Mouse (Mus musculus) thymus, adult 2 months (tissue): Measurements from ENCODE around the gene Skap1. TPM values are rescaled to one million over a fixed set of nuclear protein-coding genes. Genes with fewer than 3 reads are reported as not detected.

Experiments
- DNase-seq: peaks from one replicate; pipeline ENCODE4 v3.0.0; 2021
- H3K27ac ChIP-seq: fragments of 200-500 bp; 2 replicates; pipeline ENCODE4 v1.5.1; 2012; ENCODE audit warnings: low read length, control low read depth; ENCODE audit not compliant: control insufficient read depth, insufficient read depth
- H3K27me3 ChIP-seq: fragments of 200-500 bp; 2 replicates; pipeline ENCODE4 v1.6.1; 2012; ENCODE audit warnings: mild to moderate bottlenecking, low read length, moderate library complexity, mixed read lengths; ENCODE audit not compliant: control insufficient read depth, insufficient read depth
- H3K36me3 ChIP-seq: fragments of 200-500 bp; 2 replicates; pipeline ENCODE4 v1.6.1; 2012; ENCODE audit warnings: mild to moderate bottlenecking, low read length, moderate library complexity; ENCODE audit not compliant: control insufficient read depth, insufficient read depth
- H3K4me1 ChIP-seq: fragments of 200-500 bp; replicated peaks from 2 replicates; pipeline ENCODE4 v1.6.1; 2012; ENCODE audit warnings: low read length; ENCODE audit not compliant: control insufficient read depth, insufficient read depth
- H3K4me3 ChIP-seq: fragments of 200-500 bp; 2 replicates; pipeline ENCODE4 v1.5.1; 2012; ENCODE audit warnings: mild to moderate bottlenecking, low read length, control low read depth, moderate library complexity; ENCODE audit not compliant: control insufficient read depth, insufficient read depth
- CTCF ChIP-seq: fragments of 200-500 bp; IDR thresholded peaks from 2 replicates; pipeline ENCODE4 v1.5.1; 2012; ENCODE audit warnings: mild to moderate bottlenecking, control low read depth, low read length, moderate library complexity, borderline replicate concordance; ENCODE audit not compliant: control insufficient read depth, poor library complexity, insufficient read depth; ENCODE audit errors: extremely low read depth
- POLR2A ChIP-seq: fragments of 200-500 bp; IDR thresholded peaks from 2 replicates; pipeline ENCODE4 v1.6.1; 2012; ENCODE audit warnings: mild to moderate bottlenecking, low read length, control low read depth, moderate library complexity; ENCODE audit not compliant: control insufficient read depth, poor library complexity, insufficient read depth; ENCODE audit errors: extremely low read depth
- WGBS: fragments of 180-500 bp; shearing (Covaris S2); methylation state at CpG from one replicate; pipeline ENCODE4 v1.1.7; 2018; 5-methylcytosine and 5-hydroxymethylcytosine counted together
- polyA plus RNA-seq: library from polyadenylated mRNA; depleted of rRNA; stranded (reverse); fragments of >200 nt; gene quantifications from 2 replicates; pipeline ENCODE4 v1.2.3, GENCODE M21; 2012

Gene Skap1
- polyA plus RNA-seq, 1 experiment: 205 TPM

DNA sequence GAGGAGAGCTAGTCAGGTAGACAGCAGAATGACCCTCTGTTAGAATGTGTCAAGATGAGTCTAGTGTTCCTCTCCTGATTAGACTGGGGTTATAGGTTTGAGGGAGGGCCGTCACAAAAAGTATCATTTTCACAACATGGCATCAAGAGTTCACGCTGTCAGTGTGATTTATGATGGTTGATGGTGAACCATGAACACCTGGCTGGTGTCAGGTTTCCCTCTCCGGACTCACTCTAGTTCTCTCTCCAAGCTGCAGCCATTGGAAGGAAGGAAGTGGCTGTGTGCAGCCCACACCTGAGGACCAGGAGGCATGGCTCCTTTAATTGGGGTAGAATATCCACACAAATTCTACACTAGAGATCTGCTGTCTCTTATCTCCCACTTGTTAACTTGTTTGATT lies 18.3 kb downstream of the Skap1 start:
- no peak for TF ChIP-seq POLR2A
- no peak for TF ChIP-seq CTCF
- H3K27me3 ChIP-seq: no peaks in the 10 kb centered on the region
- peaks cover 35% of the 10 kb centered on the region for H3K36me3 ChIP-seq
- peaks cover 11% of the 10 kb centered on the region; the same call in 1 of the 2 replicates for H3K4me1 ChIP-seq
- 28% methylated on average over 3 of the region's 3 CpGs for WGBS
- DNase-seq: no peak
- H3K27ac ChIP-seq: no peak overlapping the region
- no peak overlapping the region for H3K4me3 ChIP-seq

- no peak overlapping the region for H3K27ac ChIP-seq
- peaks cover 11% of the 10 kb centered on the region; the same call in 1 of the 2 replicates for H3K4me1 ChIP-seq
- peaks cover 35% of the 10 kb centered on the region for H3K36me3 ChIP-seq
- no peaks in the 10 kb centered on the region for H3K27me3 ChIP-seq
- H3K4me3 ChIP-seq: no peak overlapping the region
- no peak for DNase-seq
- no peak for TF ChIP-seq POLR2A
- TF ChIP-seq CTCF: no peak
These were observed 18.8 kb downstream of the Skap1 start for GRCm38 (mm10) chr11:96483179-96483578.

DNA sequence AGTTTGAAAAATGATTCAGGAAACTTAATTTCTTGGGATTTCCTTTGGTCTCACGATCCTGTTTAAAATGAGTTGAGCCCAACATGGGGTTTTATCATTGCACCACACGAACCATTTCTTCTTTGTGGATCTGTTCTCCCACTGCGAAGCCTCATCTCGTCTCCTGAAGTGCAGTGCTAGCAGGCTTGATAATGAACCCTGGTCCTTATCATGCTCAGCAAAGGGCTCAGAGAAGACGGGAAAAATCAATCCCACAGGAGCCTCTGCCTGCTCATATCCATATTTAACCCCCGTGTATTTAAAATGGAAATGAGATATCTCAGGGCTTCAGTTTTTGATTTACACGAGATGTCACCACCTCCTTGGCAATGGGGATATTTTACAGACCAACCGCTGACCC lies 34.1 kb downstream of the Skap1 start:
- Histone ChIP-seq H3K4me3 (no peak overlapping the region), H3K4me1 (peaks cover 3% of the 10 kb centered on the region), H3K36me3 (peaks cover 26% of the 10 kb centered on the region), H3K27me3 (no peaks in the 10 kb centered on the region), H3K27ac (no peak overlapping the region)
- DNase-seq: no peak
- 91% methylated on average over 8 of the region's 8 CpGs for WGBS
- no peak for TF ChIP-seq CTCF

GRCm38 (mm10) chr11:96501042-96501441 lies 36.6 kb downstream of the Skap1 start:
- H3K4me1 ChIP-seq: peaks cover 11% of the 10 kb centered on the region
- TF ChIP-seq POLR2A (no peak), CTCF (no peak)
- DNase-seq: no peak
- H3K4me3 ChIP-seq: no peak overlapping the region
- H3K27ac ChIP-seq: no peak overlapping the region
- 87% methylated on average over 6 of the region's 6 CpGs for WGBS
- H3K27me3 ChIP-seq: no peaks in the 10 kb centered on the region
- peaks cover 19% of the 10 kb centered on the region for H3K36me3 ChIP-seq

GRCm38 (mm10) chr11:96502948-96503347 lies 38.6 kb downstream of the Skap1 start:
- H3K36me3 ChIP-seq: peaks cover 12% of the 10 kb centered on the region
- no peak overlapping the region for H3K4me3 ChIP-seq
- no peaks in the 10 kb centered on the region for H3K27me3 ChIP-seq
- no peak for DNase-seq
- TF ChIP-seq POLR2A (no peak), CTCF (no peak)
- H3K27ac ChIP-seq: no peak overlapping the region
- H3K4me1 ChIP-seq: peaks cover 11% of the 10 kb centered on the region
- WGBS: 94% methylated on average over 3 of the region's 3 CpGs

DNA sequence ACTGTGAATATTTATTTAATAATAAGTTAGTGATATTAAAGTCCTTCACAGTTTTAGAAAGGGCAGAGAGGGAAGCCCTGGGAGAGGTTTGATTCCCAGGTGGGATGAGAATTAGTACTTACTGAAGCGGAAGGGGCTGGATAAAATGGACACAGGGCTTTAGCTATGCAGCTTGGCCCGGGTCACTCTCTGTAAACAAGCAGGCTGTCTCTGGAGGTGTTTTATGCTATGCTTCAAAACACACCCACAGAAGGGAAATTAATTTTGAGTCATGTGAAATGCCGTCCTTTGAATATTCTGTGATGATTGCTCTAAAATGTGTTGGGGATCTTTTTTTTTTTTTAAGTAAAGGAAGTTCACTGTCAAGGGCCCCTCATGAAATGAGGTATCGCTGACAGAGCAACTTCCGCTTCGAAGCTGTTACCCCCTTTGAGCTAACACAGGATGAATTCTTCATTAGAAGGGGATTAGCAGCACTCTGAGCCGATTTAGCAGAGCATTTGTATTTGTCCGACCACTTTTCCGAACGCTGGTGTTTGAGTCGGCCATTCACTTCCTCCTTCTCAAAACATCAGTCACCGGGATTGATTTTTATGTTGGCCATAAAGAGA lies 40.2 kb downstream of the Skap1 start:
- no peak overlapping the region for H3K4me3 ChIP-seq
- no peak for TF ChIP-seq CTCF
- H3K4me1 ChIP-seq: peaks cover 11% of the 10 kb centered on the region
- no peaks in the 10 kb centered on the region for H3K27me3 ChIP-seq
- H3K36me3 ChIP-seq: peaks cover 11% of the 10 kb centered on the region
- peak overlapping the region; percentile 65; the same call in 1 of the 2 replicates for H3K27ac ChIP-seq
- peak; percentile 16 for DNase-seq
- WGBS: 22% methylated on average over 12 of the region's 12 CpGs

DNA sequence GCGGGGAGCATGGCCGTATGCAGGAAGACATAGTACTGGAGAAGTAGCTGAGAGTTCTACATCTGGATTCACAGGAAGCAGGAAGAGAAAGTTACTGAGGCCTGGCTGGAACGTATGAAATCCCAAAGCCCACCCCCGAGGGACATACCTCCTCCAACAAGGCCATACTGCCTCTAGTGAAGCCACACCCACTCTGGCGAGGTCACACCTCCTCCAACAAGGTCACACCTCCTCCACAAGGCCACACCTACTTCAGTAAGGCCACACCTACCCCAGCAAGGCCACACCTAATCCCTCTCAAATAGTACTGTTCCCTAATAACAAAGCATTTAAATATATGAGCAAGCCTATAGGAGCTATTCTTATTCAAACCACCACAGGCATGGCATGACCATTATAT lies 41.4 kb downstream of the Skap1 start:
- no peak for DNase-seq
- no peaks in the 10 kb centered on the region for H3K27me3 ChIP-seq
- H3K36me3 ChIP-seq: peaks cover 11% of the 10 kb centered on the region
- H3K4me1 ChIP-seq: peaks cover 13% of the 10 kb centered on the region
- TF ChIP-seq CTCF (no peak), POLR2A (no peak)
- no peak overlapping the region for H3K27ac ChIP-seq
- WGBS: 92% methylated on average over 5 of the region's 5 CpGs
- no peak overlapping the region for H3K4me3 ChIP-seq
